Mouse (Mus musculus) stomach, postnatal 0 days (tissue): Measurements from ENCODE around the gene Cdh12. TPM values are rescaled to one million over a fixed set of nuclear protein-coding genes. Genes with fewer than 3 reads are reported as not detected.

Experiments
- ATAC-seq: fragments of 200-750 bp; cut with Nextera tagmentation; 2 replicates; pipeline ENCODE4 v1.8.0; 2017; ENCODE audit not compliant: low FRiP score, low TSS enrichment
- DNase-seq: peaks from one replicate; pipeline ENCODE4 v3.0.0-alpha.2; 2016; ENCODE audit warnings: low spot score
- H3K27ac ChIP-seq: fragments of 300-500 bp; sonication (generic); replicated peaks from 2 replicates; pipeline ENCODE4 v1.5.1; 2014; ENCODE audit warnings: mild to moderate bottlenecking, control low read depth
- H3K27me3 ChIP-seq: fragments of 300-500 bp; sonication (generic); 2 replicates; pipeline ENCODE4 v1.6.1; 2014; ENCODE audit warnings: low read length; ENCODE audit not compliant: control insufficient read depth, insufficient read depth
- H3K36me3 ChIP-seq: fragments of 300-500 bp; sonication (generic); 2 replicates; pipeline ENCODE4 v1.6.1; 2014; ENCODE audit warnings: low read length, mixed read lengths; ENCODE audit not compliant: control insufficient read depth, insufficient read depth
- H3K4me1 ChIP-seq: fragments of 300-500 bp; sonication (generic); replicated peaks from 2 replicates; pipeline ENCODE4 v1.6.1; 2014; ENCODE audit warnings: antibody characterized with exemption; ENCODE audit not compliant: control insufficient read depth, insufficient read depth
- H3K4me2 ChIP-seq: fragments of 300-500 bp; sonication (generic); replicated peaks from 2 replicates; pipeline ENCODE4 v1.6.1; 2014; ENCODE audit warnings: low read depth, mild to moderate bottlenecking, control low read depth, moderate library complexity
- H3K4me3 ChIP-seq: fragments of 300-500 bp; sonication (generic); 2 replicates; pipeline ENCODE4 v1.5.1; 2014; ENCODE audit warnings: low read depth, low read length, control low read depth
- H3K9ac ChIP-seq: fragments of 300-500 bp; sonication (generic); 2 replicates; pipeline ENCODE4 v1.6.1; 2014; ENCODE audit warnings: mild to moderate bottlenecking, low read length, control low read depth, mixed read lengths
- H3K9me3 ChIP-seq: fragments of 300-500 bp; sonication (generic); 2 replicates; pipeline ENCODE4 v1.6.1; 2016; ENCODE audit warnings: low read length; ENCODE audit not compliant: control insufficient read depth
- CTCF ChIP-seq: IDR thresholded peaks from 2 replicates; pipeline ENCODE4 v1.5.1; 2016; ENCODE audit warnings: antibody characterized with exemption, low read depth, mild to moderate bottlenecking, moderate library complexity
- EP300 ChIP-seq: optimal IDR thresholded peaks from 2 replicates; pipeline ENCODE3; 2016; ENCODE audit warnings: antibody characterized with exemption
- WGBS: fragments of 180-500 bp; shearing (Covaris S2); extraction: QIAGEN DNeasy Blood & Tissue Kit; methylation state at CpG from one replicate; pipeline ENCODE4 v1.1.7; 2014; 5-methylcytosine and 5-hydroxymethylcytosine counted together
- polyA plus RNA-seq: library from polyadenylated mRNA; unstranded; fragments of >200 nt; fragmentation: Nextera tagmentation; extraction: Ambion mirVana; gene quantifications from 2 replicates; pipeline ENCODE4 v1.2.1, GENCODE M21; 2015

The Cdh12 gene
- polyA plus RNA-seq, 1 experiment from 2014 or later, result 0.16 TPM

DNA sequence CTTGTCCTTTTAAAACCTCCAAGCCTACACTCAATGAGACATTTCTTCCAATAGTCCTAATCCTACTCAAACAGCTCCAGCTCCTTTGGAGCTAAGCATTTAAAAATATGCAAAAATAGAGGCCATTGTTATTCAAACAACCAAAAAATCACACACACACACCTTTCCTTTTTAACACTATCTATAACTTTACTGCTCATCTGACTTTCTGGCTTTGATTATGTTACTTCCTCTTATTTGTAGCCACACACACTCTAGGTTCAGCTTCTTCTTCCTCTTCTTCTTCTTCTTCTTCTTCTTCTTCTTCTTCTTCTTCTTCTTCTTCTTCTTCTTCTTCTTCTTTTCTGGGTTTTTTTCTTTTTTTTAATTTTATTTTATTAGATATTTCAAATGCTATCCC is 323.2 kb downstream of the Cdh12 start:
- Histone ChIP-seq H3K9me3 (no peaks in the 10 kb centered on the region), H3K4me3 (no peak overlapping the region), H3K27me3 (no peaks in the 10 kb centered on the region), H3K4me2 (no peak overlapping the region), H3K4me1 (no peaks in the 10 kb centered on the region), H3K27ac (no peak overlapping the region), H3K9ac (no peak overlapping the region), H3K36me3 (no peaks in the 10 kb centered on the region)
- TF ChIP-seq CTCF, result no peak
- TF ChIP-seq EP300, result no peak
- no peak for ATAC-seq
- DNase-seq, result no peak

DNA sequence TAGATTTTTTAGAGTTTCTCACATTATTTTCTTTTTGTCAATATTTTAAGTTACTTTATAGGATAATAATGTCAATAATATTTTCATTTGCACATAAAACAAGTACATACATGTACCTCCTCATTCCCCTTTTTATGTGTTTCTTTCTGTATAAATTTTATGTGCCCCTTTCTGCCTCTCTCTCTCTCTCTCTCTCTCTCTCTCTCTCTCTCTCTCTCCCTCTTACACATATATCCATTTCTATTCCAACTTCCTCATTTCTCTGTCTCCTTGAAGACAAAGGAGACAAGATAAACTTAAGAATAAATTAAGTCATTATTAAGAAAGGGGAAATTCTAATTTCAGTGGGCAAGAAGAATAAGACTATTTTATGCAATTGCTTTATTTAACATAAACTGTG is 324.4 kb downstream of the Cdh12 start:
- H3K9me3 ChIP-seq, result no peaks in the 10 kb centered on the region
- TF ChIP-seq CTCF (no peak), EP300 (no peak)
- no peaks in the 10 kb centered on the region for H3K4me1 ChIP-seq
- no peaks in the 10 kb centered on the region for H3K27me3 ChIP-seq
- H3K27ac ChIP-seq, result no peak overlapping the region
- no peaks in the 10 kb centered on the region for H3K36me3 ChIP-seq
- DNase-seq (no peak), ATAC-seq (no peak)
- H3K4me3 ChIP-seq, result no peak overlapping the region
- H3K4me2 ChIP-seq, result no peak overlapping the region
- H3K9ac ChIP-seq, result no peak overlapping the region

DNA sequence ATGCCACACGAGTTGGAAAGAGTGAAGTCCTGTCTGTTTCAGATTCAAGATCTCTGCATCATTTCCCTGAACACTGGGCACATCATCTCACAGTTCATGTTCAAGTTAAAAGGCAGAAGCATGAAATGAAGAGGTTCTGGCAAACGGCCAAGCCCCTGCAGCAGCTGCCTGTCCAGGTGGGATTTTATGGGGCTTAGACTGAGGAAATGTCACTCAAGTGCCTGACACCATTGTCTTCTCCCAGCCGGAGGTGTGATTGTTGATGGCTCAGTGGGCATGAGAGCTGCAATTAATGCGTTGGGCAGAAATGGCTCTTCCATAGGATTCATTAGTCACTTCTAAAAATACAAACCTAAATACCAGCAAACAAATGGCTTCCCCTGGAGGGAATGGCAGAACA is 347.9 kb downstream of the Cdh12 start:
- 48% methylated on average over 4 of the region's 4 CpGs for whole genome bisulfite sequencing
- DNase-seq, result no peak
- H3K36me3 ChIP-seq, result no peaks in the 10 kb centered on the region
- no peak overlapping the region for H3K4me2 ChIP-seq
- no peak for ATAC-seq
- no peaks in the 10 kb centered on the region for H3K27me3 ChIP-seq
- no peaks in the 10 kb centered on the region for H3K9me3 ChIP-seq
- H3K4me1 ChIP-seq, result no peaks in the 10 kb centered on the region
- H3K4me3 ChIP-seq, result no peak overlapping the region
- no peak overlapping the region for H3K9ac ChIP-seq
- TF ChIP-seq EP300, result no peak
- TF ChIP-seq CTCF, result no peak
- no peak overlapping the region for H3K27ac ChIP-seq

DNA sequence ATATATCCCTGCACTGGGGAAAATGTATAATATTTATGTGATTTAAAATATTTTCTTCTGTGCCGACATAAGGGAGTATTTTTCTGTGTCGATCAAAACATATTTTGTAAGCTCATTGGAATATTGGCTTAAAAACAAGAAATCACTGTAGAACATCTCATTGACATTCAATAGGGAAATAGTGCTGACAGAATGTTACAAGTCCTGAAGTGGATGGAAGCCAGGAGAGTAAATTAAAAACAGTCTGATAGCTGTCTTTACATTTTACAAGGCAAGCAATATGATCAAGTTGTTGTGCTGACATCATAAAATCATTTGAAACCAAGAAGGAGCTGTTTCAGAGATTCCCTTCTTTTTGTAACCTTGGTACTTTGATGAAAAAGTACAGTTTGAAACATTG is 349.5 kb downstream of the Cdh12 start:
- Histone ChIP-seq H3K36me3 (no peaks in the 10 kb centered on the region), H3K9me3 (no peaks in the 10 kb centered on the region), H3K4me1 (no peaks in the 10 kb centered on the region), H3K27me3 (no peaks in the 10 kb centered on the region), H3K9ac (no peak overlapping the region), H3K4me3 (no peak overlapping the region), H3K27ac (no peak overlapping the region), H3K4me2 (no peak overlapping the region)
- no peak for TF ChIP-seq EP300
- TF ChIP-seq CTCF, result no peak
- 91% methylated on average over 2 of the region's 2 CpGs for WGBS
- no peak for DNase-seq
- no peak for ATAC-seq

DNA sequence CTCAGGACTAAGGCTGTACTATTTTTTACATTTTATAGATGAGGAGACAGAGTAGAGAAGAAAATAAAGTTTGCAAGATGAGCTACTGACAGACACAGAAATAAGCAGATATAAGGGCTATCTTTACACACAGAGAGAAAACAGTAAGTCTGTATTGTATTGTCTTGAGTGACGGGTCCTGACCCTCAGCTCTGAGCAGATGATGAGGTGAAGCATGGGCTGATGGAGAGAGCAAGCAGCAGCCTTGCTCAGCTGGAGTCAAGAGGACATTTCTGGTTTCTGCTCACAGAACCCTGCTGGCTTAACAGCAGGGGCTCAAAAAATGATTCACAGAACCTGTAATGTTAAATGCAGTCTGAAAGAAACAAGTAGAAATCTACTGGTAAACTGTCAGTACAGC is 386.8 kb downstream of the Cdh12 start:
- no peaks in the 10 kb centered on the region for H3K27me3 ChIP-seq
- TF ChIP-seq EP300, result no peak
- no peak for TF ChIP-seq CTCF

DNA sequence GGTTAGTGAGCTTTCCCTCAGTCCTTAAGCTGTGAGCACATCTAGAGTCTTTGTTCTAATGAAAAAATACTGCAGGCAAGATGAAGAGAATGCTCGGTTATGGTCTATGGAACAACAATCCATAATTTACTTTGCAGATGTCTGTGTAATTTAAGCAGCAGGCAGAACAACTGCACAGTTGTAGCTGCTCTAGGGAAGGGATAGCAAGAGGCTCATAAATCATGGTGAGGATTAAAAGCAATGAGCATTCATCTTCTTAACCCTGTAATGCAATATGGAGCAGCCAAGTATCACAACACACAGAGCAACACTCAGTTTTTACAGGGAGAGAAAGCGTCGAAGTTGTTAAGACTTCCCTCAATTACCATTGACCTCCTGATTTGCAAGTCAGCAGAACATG is 387.9 kb downstream of the Cdh12 start:
- DNase-seq (no peak), ATAC-seq (no peak)
- Histone ChIP-seq H3K27ac (no peak overlapping the region), H3K36me3 (no peaks in the 10 kb centered on the region), H3K4me3 (no peak overlapping the region), H3K4me1 (no peaks in the 10 kb centered on the region), H3K9me3 (no peaks in the 10 kb centered on the region), H3K27me3 (no peaks in the 10 kb centered on the region), H3K4me2 (no peak overlapping the region), H3K9ac (no peak overlapping the region)
- no peak for TF ChIP-seq CTCF
- no peak for TF ChIP-seq EP300
- 45% methylated on average over 3 of the region's 3 CpGs for WGBS

More for the DNA sequence above, 386.8 kb downstream of the Cdh12 start:
- no peak overlapping the region for H3K4me2 ChIP-seq
- DNase-seq (no peak), ATAC-seq (no peak)
- 81% methylated on average over 1 of the region's 1 CpGs for WGBS
- H3K4me3 ChIP-seq, result no peak overlapping the region
- H3K4me1 ChIP-seq, result no peaks in the 10 kb centered on the region
- H3K27ac ChIP-seq, result no peak overlapping the region
- H3K9me3 ChIP-seq, result no peaks in the 10 kb centered on the region
- no peak overlapping the region for H3K9ac ChIP-seq
- no peaks in the 10 kb centered on the region for H3K36me3 ChIP-seq
